9 mouse cellular contexts compared by ENCODE assay signal in the genomic region with DNA sequence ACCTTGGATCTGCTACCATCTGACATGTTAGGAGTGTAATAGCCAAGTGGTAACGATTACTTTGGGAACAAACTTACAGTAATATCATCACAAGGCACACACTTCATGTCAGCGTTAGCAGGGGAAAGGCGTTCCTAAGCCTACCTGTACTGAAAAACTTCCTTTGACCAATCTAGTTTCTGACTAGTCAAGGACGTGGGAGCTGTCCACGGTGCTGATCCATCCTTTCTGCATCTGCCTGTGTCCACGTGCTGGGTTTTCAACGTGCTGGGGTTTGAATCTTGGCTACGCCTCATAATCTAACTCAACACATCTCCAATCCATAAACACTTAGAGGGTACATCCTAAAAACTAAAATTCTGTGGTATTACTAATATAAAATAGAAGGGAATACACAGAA. TPM values are rescaled to one million over a fixed set of nuclear protein-coding genes. Genes with fewer than 3 reads are reported as not detected.
DNase-seq lines count a peak whose midpoint lies in the region; ATAC-seq lines count a peak whose summit lies in the region.
"Had no signal": no experiment of that assay in that cellular context is flagged by ENCODE, and none has a peak within 500 bp of the region (broad histone marks: within the 10 kb centered on the region; RNA-seq: fewer than 3 reads in every experiment).

No protein-coding gene starts in this region.

- no peaks in the 10 kb centered on the region for H3K4me1 ChIP-seq in liver, embryonic 12.5 days
- H3K4me1 ChIP-seq: limb, embryonic 12.5 days had no signal

- H3K4me3 ChIP-seq in liver, embryonic 12.5 days, result no peak overlapping the region
- H3K4me3 ChIP-seq: limb, embryonic 12.5 days had no signal

- H3K36me3 ChIP-seq in liver, embryonic 12.5 days, result no peaks in the 10 kb centered on the region
- H3K36me3 ChIP-seq: limb, embryonic 12.5 days had no signal

- DNase-seq in liver, result peak; percentile 62
- DNase-seq in R1 (ENCODE audit: low read depth, low spot score), result peak; percentile 71
- DNase-seq in embryo, embryonic 11 days, result peak; percentile 78
- DNase-seq in mesoderm, embryonic 11.5 days (ENCODE audit: low read depth, low spot score), result peak; percentile 72
- DNase-seq in cerebellum, postnatal 36 days, result no peak
- DNase-seq in spleen, postnatal 36 days (ENCODE audit: low spot score in 2 of 2), result no peak
- DNase-seq in cerebellum, postnatal 4 days (ENCODE audit: low spot score in 2 of 2), result no peak

- no peak for ATAC-seq in liver, embryonic 12.5 days

- 21% methylated on average over 8 of the region's 8 CpGs for WGBS in liver, embryonic 12.5 days (ENCODE audit: insufficient replicate concordance)

- H3K9me3 ChIP-seq in liver, embryonic 12.5 days (replicated peaks), result no peaks in the 10 kb centered on the region

- H3K4me2 ChIP-seq in liver, embryonic 12.5 days, result no peak overlapping the region
- H3K4me2 ChIP-seq: limb, embryonic 12.5 days had no signal

- no peak overlapping the region for H3K9ac ChIP-seq in liver, embryonic 12.5 days
- H3K9ac ChIP-seq: limb, embryonic 12.5 days had no signal

- H3K27me3 ChIP-seq in liver, embryonic 12.5 days (replicated peaks), result no peaks in the 10 kb centered on the region
- H3K27me3 ChIP-seq: limb, embryonic 12.5 days had no signal

- H3K27ac ChIP-seq in liver, embryonic 12.5 days, result no peak overlapping the region
- H3K27ac ChIP-seq: limb, embryonic 12.5 days had no signal

RNA-seq across cellular contexts. Expression of gene Slc31a2, which starts 5.4 kb away (rescaled TPM):
- 6.5 and 6.8 TPM in 2 replicates for polyA plus RNA-seq in liver, embryonic 12.5 days (2016; fragmentation: Nextera tagmentation; extraction: Ambion mirVana)

RNA-seq across cellular contexts. Expression of gene Zfp37, which starts 26.1 kb away (rescaled TPM):
- polyA plus RNA-seq in liver, embryonic 12.5 days (2016; fragmentation: Nextera tagmentation; extraction: Ambion mirVana), result 0.82 and 1.2 TPM in 2 replicates

Comparison
In these comparisons a context has a peak if more than half of its experiments do, and no peak if none do; other contexts are left out.
1. DNase-seq: peak in liver (single experiment), R1 (single experiment), embryo, embryonic 11 days (single experiment) and mesoderm, embryonic 11.5 days (single experiment); none in cerebellum, postnatal 36 days (0 of 2), spleen, postnatal 36 days (0 of 2) and cerebellum, postnatal 4 days (0 of 2).